Mouse (Mus musculus) cerebellum, adult 2 months (tissue): ENCODE data around the gene Gm9747.

Experiments used
- CTCF ChIP-seq: fragments of 200-500 bp; IDR thresholded peaks from 2 replicates; pipeline ENCODE4 v1.5.1; 2011; ENCODE audit warnings: low read depth, mild to moderate bottlenecking, control low read depth, low read length, moderate library complexity, borderline replicate concordance; ENCODE audit not compliant: insufficient read depth
- POLR2A ChIP-seq: fragments of 200-500 bp; IDR thresholded peaks from 2 replicates; pipeline ENCODE4 v1.6.1; 2011; ENCODE audit warnings: low read length, control low read depth, borderline replicate concordance; ENCODE audit not compliant: insufficient read depth

DNA sequence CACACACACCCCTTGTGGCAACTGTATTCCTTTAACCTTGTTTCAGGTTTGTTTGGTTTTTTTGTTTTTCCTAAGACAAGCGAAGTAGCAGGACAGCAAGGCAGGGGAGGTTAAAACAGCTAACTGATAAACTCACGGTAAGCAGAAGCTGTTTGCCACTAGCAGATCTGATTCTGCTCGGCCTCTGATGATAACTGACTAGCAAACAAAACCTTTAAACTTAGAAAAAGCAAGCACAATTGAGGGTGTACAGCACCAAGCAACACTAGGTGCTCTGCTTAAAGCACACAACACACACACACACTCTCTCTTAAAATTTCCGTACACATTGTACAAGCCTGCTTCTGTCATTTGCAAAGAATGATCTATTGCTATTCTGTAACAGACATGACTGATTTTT, 51.5 kb downstream of the Gm9747 start:
- TF ChIP-seq CTCF (no peak), POLR2A (no peak)
